Comparison of ENCODE assay signal across 23 mouse cellular contexts in genomic region chr6:86079323-86079722, GRCm38 (mm10). TPM values are rescaled to one million over a fixed set of nuclear protein-coding genes. Genes with fewer than 3 reads are reported as not detected.
A peak's percentile ranks its signal among the peaks of the same experiment; 100 is the strongest.
DNase-seq lines count a peak whose midpoint lies in the region; ATAC-seq and TF ChIP-seq lines count a peak whose summit lies in the region.
"Had no signal": no experiment of that assay in that cellular context is flagged by ENCODE, and none has a peak within 500 bp of the region (broad histone marks: within the 10 kb centered on the region; RNA-seq: fewer than 3 reads in every experiment).

No protein-coding gene starts in this region.

- ATAC-seq in heart, embryonic 11.5 days (replicated peaks; ENCODE audit: insufficient number of reproducible peaks, low FRiP score, low TSS enrichment), result no peak
- ATAC-seq in erythroid progenitor cell, adult 5-6 weeks (replicated peaks; ENCODE audit: low FRiP score, poor library complexity, severe bottlenecking), result peak; percentile 60
- ATAC-seq in liver, embryonic 15.5 days (ENCODE audit: insufficient read depth), result peak; percentile 53
- ATAC-seq: inflammation-experienced regulatory T-cells, adult 6 months had no signal

- intact Hi-C loops in heart, adult 2 months (cut with DNase I), result no loop called here

- H3K27ac ChIP-seq in heart, embryonic 11.5 days (ENCODE audit: low read depth, low read length), result no peak overlapping the region
- no peak overlapping the region for H3K27ac ChIP-seq in heart, adult 2 months
- H3K27ac ChIP-seq in MEL (ENCODE audit: control insufficient read depth, low read depth, low read length), result peak overlapping the region; percentile 78
- peak overlapping the region; percentile 93 for H3K27ac ChIP-seq in liver, embryonic 15.5 days (replicated peaks)
- no peak overlapping the region for H3K27ac ChIP-seq in cerebellum, adult 2 months (ENCODE audit: insufficient read depth, low read length)
- H3K27ac ChIP-seq: embryonic facial prominence, embryonic 15.5 days; forebrain, embryonic 12.5 days; stomach, postnatal 0 days had no signal

- DNase-seq in heart, adult 2 months, result no peak
- peak; percentile 76 for DNase-seq in MEL (ENCODE audit: low read depth, low spot score)
- DNase-seq in cerebellum, adult 2 months, result no peak
- no peak for DNase-seq in yolk sac, embryonic 10.5 days (ENCODE audit: low spot score)
- DNase-seq in cerebellum, postnatal 10 days, result no peak
- DNase-seq: adrenal gland, adult 2 months; cerebellum, adult 9-10 months; gastrocnemius, postnatal 25 days; heart, postnatal 14 days; kidney, adult 18-20 months; lung, postnatal 10 days; thymus, adult 2 months had no signal

- H3K36me3 ChIP-seq in heart, embryonic 11.5 days (ENCODE audit: control insufficient read depth, insufficient read depth, low read length), result no peaks in the 10 kb centered on the region
- H3K36me3 ChIP-seq in heart, adult 2 months (ENCODE audit: control insufficient read depth, insufficient read depth, low read length), result no peaks in the 10 kb centered on the region
- peaks cover 4 to 55% of the 10 kb centered on the region in 2 experiments; a peak in 2 of 4 replicates for H3K36me3 ChIP-seq in MEL (ENCODE audit: control insufficient read depth in 1 of 2, insufficient read depth in 2 of 2, low read length in 2 of 2)
- peaks cover 37% of the 10 kb centered on the region for H3K36me3 ChIP-seq in liver, embryonic 15.5 days (replicated peaks)
- H3K36me3 ChIP-seq: embryonic facial prominence, embryonic 15.5 days; limb, embryonic 10.5 days had no signal

- no peak for TF ChIP-seq RAD21 in MEL (IDR thresholded peaks at IDR 0.05; ENCODE audit: low read depth, low read length)

- no peak for TF ChIP-seq CTCF in heart, adult 2 months (IDR thresholded peaks at IDR 0.05)
- TF ChIP-seq CTCF in MEL (IDR thresholded peaks at IDR 0.05 in 2 of 3, conservative IDR thresholded peaks at IDR 0.05 in 1 of 3; ENCODE audit: control insufficient read depth in 1 of 3, insufficient read depth in 1 of 3, low read depth in 2 of 3, low read length in 3 of 3, poor library complexity in 1 of 3, severe bottlenecking in 1 of 3), result no peak
- TF ChIP-seq CTCF in cerebellum, adult 2 months (IDR thresholded peaks at IDR 0.05; ENCODE audit: borderline replicate concordance, insufficient read depth, low read depth, low read length), result no peak

- no peak for TF ChIP-seq POLR2A in heart, adult 2 months (IDR thresholded peaks at IDR 0.05; ENCODE audit: insufficient read depth, low read depth, low read length)
- peak in 1 of 2 experiments; percentile 54; a peak in 2 of 4 replicates for TF ChIP-seq POLR2A in MEL (IDR thresholded peaks at IDR 0.05; ENCODE audit: control insufficient read depth in 1 of 2, insufficient read depth in 1 of 2, low read depth in 1 of 2, low read length in 2 of 2, poor library complexity in 1 of 2)
- no peak for TF ChIP-seq POLR2A in cerebellum, adult 2 months (IDR thresholded peaks at IDR 0.05; ENCODE audit: borderline replicate concordance, insufficient read depth, low read length)

- peak overlapping the region; percentile 40 for H3K4me3 ChIP-seq in heart, embryonic 11.5 days (ENCODE audit: low read depth, low read length)
- H3K4me3 ChIP-seq in heart, adult 2 months, result no peak overlapping the region
- H3K4me3 ChIP-seq in MEL (ENCODE audit: control insufficient read depth in 1 of 2, insufficient read depth in 1 of 2, low read depth in 2 of 2, low read length in 2 of 2), result peak overlapping the region; percentile 60 to 71
- H3K4me3 ChIP-seq in liver, embryonic 15.5 days (replicated peaks), result peak overlapping the region; percentile 68
- H3K4me3 ChIP-seq in cerebellum, adult 2 months (replicated peaks; ENCODE audit: insufficient read depth, low read depth, low read length), result no peak overlapping the region
- H3K4me3 ChIP-seq: embryonic facial prominence, embryonic 15.5 days; forebrain, embryonic 12.5 days; hindbrain, embryonic 13.5 days; limb, embryonic 10.5 days; midbrain, embryonic 13.5 days had no signal

- H3K4me1 ChIP-seq in heart, embryonic 11.5 days (ENCODE audit: control insufficient read depth, insufficient read depth, low read length), result no peaks in the 10 kb centered on the region
- no peaks in the 10 kb centered on the region for H3K4me1 ChIP-seq in heart, adult 2 months (ENCODE audit: control insufficient read depth, insufficient read depth, low read length)
- H3K4me1 ChIP-seq in MEL (ENCODE audit: control insufficient read depth in 1 of 2, insufficient read depth in 2 of 2, low read length in 2 of 2), result peaks cover 28 to 66% of the 10 kb centered on the region in 2 experiments
- peaks cover 67% of the 10 kb centered on the region for H3K4me1 ChIP-seq in liver, embryonic 15.5 days (replicated peaks)
- peaks cover 9% of the 10 kb centered on the region for H3K4me1 ChIP-seq in cerebellum, adult 2 months (ENCODE audit: control insufficient read depth, insufficient read depth, low read length)
- H3K4me1 ChIP-seq: embryonic facial prominence, embryonic 15.5 days; limb, embryonic 10.5 days had no signal

- peak overlapping the region; percentile 50 for H3K4me2 ChIP-seq in heart, embryonic 11.5 days
- peak overlapping the region; percentile 81 for H3K4me2 ChIP-seq in liver, embryonic 15.5 days
- H3K4me2 ChIP-seq: embryonic facial prominence, embryonic 15.5 days; forebrain, embryonic 12.5 days; hindbrain, embryonic 13.5 days; midbrain, embryonic 13.5 days had no signal

- H3K9ac ChIP-seq in heart, embryonic 11.5 days (ENCODE audit: low read depth, low read length), result no peak overlapping the region
- H3K9ac ChIP-seq in heart, adult 2 months (ENCODE audit: low read depth, low read length), result no peak overlapping the region
- peak overlapping the region; percentile 70 for H3K9ac ChIP-seq in MEL (ENCODE audit: control insufficient read depth, low read depth, low read length, poor library complexity, severe bottlenecking)
- H3K9ac ChIP-seq in liver, embryonic 15.5 days, result peak overlapping the region; percentile 80
- H3K9ac ChIP-seq: embryonic facial prominence, embryonic 15.5 days; forebrain, embryonic 12.5 days; hindbrain, embryonic 13.5 days; midbrain, embryonic 13.5 days had no signal

- no peaks in the 10 kb centered on the region; the same call in 1 of the 2 replicates for H3K27me3 ChIP-seq in heart, embryonic 11.5 days (ENCODE audit: control insufficient read depth, insufficient read depth, low read length)
- no peaks in the 10 kb centered on the region; the same call in 1 of the 2 replicates for H3K27me3 ChIP-seq in heart, adult 2 months (ENCODE audit: control insufficient read depth, insufficient read depth, low read length)
- H3K27me3 ChIP-seq in MEL (ENCODE audit: control insufficient read depth in 1 of 2, insufficient read depth in 2 of 2, low read length in 2 of 2), result no peaks in the 10 kb centered on the region
- no peaks in the 10 kb centered on the region for H3K27me3 ChIP-seq in liver, embryonic 15.5 days
- no peaks in the 10 kb centered on the region for H3K27me3 ChIP-seq in cerebellum, adult 2 months (ENCODE audit: control insufficient read depth, insufficient read depth, low read length)
- H3K27me3 ChIP-seq: embryonic facial prominence, embryonic 15.5 days; forebrain, embryonic 12.5 days; hindbrain, embryonic 13.5 days; midbrain, embryonic 13.5 days had no signal

- H3K9me3 ChIP-seq in heart, embryonic 11.5 days (replicated peaks; ENCODE audit: control insufficient read depth, low read length), result no peaks in the 10 kb centered on the region
- no peaks in the 10 kb centered on the region for H3K9me3 ChIP-seq in MEL (replicated peaks; ENCODE audit: insufficient read depth, low read length)
- H3K9me3 ChIP-seq in liver, embryonic 15.5 days (replicated peaks), result no peaks in the 10 kb centered on the region
- H3K9me3 ChIP-seq: embryonic facial prominence, embryonic 15.5 days; forebrain, embryonic 12.5 days; hindbrain, embryonic 13.5 days; limb, embryonic 10.5 days; midbrain, embryonic 13.5 days had no signal

- TF ChIP-seq EP300 in heart, adult 2 months (IDR thresholded peaks at IDR 0.05; ENCODE audit: insufficient read depth, low read depth, low read length), result no peak
- TF ChIP-seq EP300 in MEL (IDR thresholded peaks at IDR 0.05; ENCODE audit: low read depth in 1 of 2, low read length in 2 of 2), result no peak

- no peaks in the 10 kb centered on the region for H3K79me2 ChIP-seq in heart, adult 2 months (replicated peaks; ENCODE audit: control insufficient read depth, insufficient read depth, low read length)
- H3K79me2 ChIP-seq in MEL (ENCODE audit: control insufficient read depth, insufficient read depth, low read length, poor library complexity), result peaks cover 35% of the 10 kb centered on the region

TF ChIP-seq in MEL, 35 proteins besides CTCF, POLR2A, EP300 and RAD21:
- TF ChIP-seq TCF12 (IDR thresholded peaks at IDR 0.05; ENCODE audit: low read depth, low read length) (no peak), ZMIZ1 (IDR thresholded peaks at IDR 0.05; ENCODE audit: low read depth, low read length) (peak; percentile 77; the same call in 1 of the 2 replicates), USF1 (IDR thresholded peaks at IDR 0.05; ENCODE audit: low read depth, low read length) (no peak), SIN3A (IDR thresholded peaks at IDR 0.05; ENCODE audit: low read length) (peak; percentile 88), MYC (IDR thresholded peaks at IDR 0.05; ENCODE audit: low read depth, low read length) (peak; percentile 71; the same call in 1 of the 2 replicates), SMC3 (IDR thresholded peaks at IDR 0.05; ENCODE audit: low read depth, low read length) (no peak), NELFE (IDR thresholded peaks at IDR 0.05; ENCODE audit: low read depth, low read length) (peak; percentile 34; the same call in 1 of the 2 replicates), GATA1 (IDR thresholded peaks at IDR 0.05; ENCODE audit: low read depth, low read length) (no peak), RCOR1 (IDR thresholded peaks at IDR 0.05; ENCODE audit: low read depth, low read length) (no peak), MXI1 (IDR thresholded peaks at IDR 0.05; ENCODE audit: low read depth, low read length) (peak; percentile 65), MAX (IDR thresholded peaks at IDR 0.05; ENCODE audit: low read length) (0 out of 2 replicates have a peak, but pooled peaks have one; percentile 46), TBP (IDR thresholded peaks at IDR 0.05; ENCODE audit: low read depth, low read length) (peak; percentile 70)

RNA-seq across cellular contexts. Expression of gene Add2, which starts 50.8 kb away (rescaled TPM):
- 11.9 and 16.4 TPM in 2 replicates for polyA plus RNA-seq in heart, embryonic 11.5 days (2014; fragmentation: Nextera tagmentation; extraction: Ambion mirVana)
- total RNA-seq in heart, adult 2 months (2021), result under 1 TPM; 0.16 to 0.39 TPM
- polyA plus RNA-seq in heart, adult 2 months (2012; rRNA removed), result 0.25 and 0.47 TPM in 2 replicates
- 129 and 162 TPM in 2 replicates for total RNA-seq in MEL (2012; rRNA removed)
- polyA plus RNA-seq in MEL (2012; ENCODE audit: insufficient read depth in 1 of 2, insufficient read length in 2 of 2, low read depth in 1 of 2, low replicate concordance in 2 of 2, missing spikeins in 1 of 2), result 100 to 1,000 TPM in 1 of 2 experiments, 10 to 100 TPM in 1; 85.0 to 191 TPM
- total RNA-seq in erythroid progenitor cell, adult 5-6 weeks (2015; ENCODE audit: low replicate concordance), result 138 and 175 TPM in 2 replicates
- total RNA-seq in erythroid progenitor cell, adult 5-6 weeks (2017; ENCODE audit: low replicate concordance), result 251 and 282 TPM in 2 replicates
- polyA plus RNA-seq in liver, embryonic 15.5 days (2015; fragmentation: Nextera tagmentation; extraction: Ambion mirVana), result 89.4 and 102 TPM in 2 replicates
- polyA plus RNA-seq in cerebellum, adult 2 months (2012; rRNA removed), result 54.9 and 56.2 TPM in 2 replicates
- polyA plus RNA-seq: inflammation-experienced regulatory T-cells, adult 6 months; liver, adult 2 months had no signal

Comparison
In these comparisons a context has a peak if more than half of its experiments do, and no peak if none do; other contexts are left out.
1. H3K4me3 ChIP-seq: peak in heart, embryonic 11.5 days (single experiment), MEL (2 of 2) and liver, embryonic 15.5 days (single experiment); none in heart, adult 2 months (single experiment) and cerebellum, adult 2 months (single experiment).
2. H3K27ac ChIP-seq: peak in MEL (single experiment) and liver, embryonic 15.5 days (single experiment); none in heart, embryonic 11.5 days (single experiment), heart, adult 2 months (single experiment) and cerebellum, adult 2 months (single experiment).
3. H3K9ac ChIP-seq: peak in MEL (single experiment) and liver, embryonic 15.5 days (single experiment); none in heart, embryonic 11.5 days (single experiment) and heart, adult 2 months (single experiment).